Mouse (Mus musculus): Measurements from ENCODE around the gene Usp36.
"Not testable (repeated sequence)": the region's sequence is repeated elsewhere in the genome, so short reads cannot be mapped to it uniquely, and the experiment has no call there.

Gene Usp36

GRCm38 (mm10) chr11:118289999-118290889, at the start of gene Usp36:
TSS of gene Usp36 (minus strand) at chr11:118290244.
- DNase-seq (ENCODE audit: low spot score in 2 of 2) = peak; percentile 100

GRCm38 (mm10) chr11:118337491-118338168, 47.6 kb upstream of the Usp36 start:
- no peak for DNase-seq (ENCODE audit: low spot score in 2 of 2)

- no peak for DNase-seq (ENCODE audit: low spot score in 2 of 2)
These were observed 43.4 kb upstream of the Usp36 start for GRCm38 (mm10) chr11:118333431-118333830.

GRCm38 (mm10) chr11:118332376-118332775, 42.3 kb upstream of the Usp36 start:
- peak; percentile 49 to 57 for DNase-seq (ENCODE audit: low spot score in 2 of 2)

- DNase-seq (ENCODE audit: low spot score in 2 of 2) = no peak
These were observed 40.7 kb upstream of the Usp36 start for GRCm38 (mm10) chr11:118330777-118331176.

- no peak for DNase-seq (ENCODE audit: low spot score in 2 of 2)
These were observed 40.3 kb upstream of the Usp36 start for GRCm38 (mm10) chr11:118330361-118330760.

- no peak for DNase-seq (ENCODE audit: low spot score in 2 of 2)
These were observed 38.9 kb upstream of the Usp36 start for GRCm38 (mm10) chr11:118328947-118329346.

GRCm38 (mm10) chr11:118328511-118328910, 38.5 kb upstream of the Usp36 start:
- no peak for DNase-seq (ENCODE audit: low spot score in 2 of 2)

- peak; percentile 79 to 85 for DNase-seq (ENCODE audit: low spot score in 2 of 2)
These were observed 37.2 kb upstream of the Usp36 start for GRCm38 (mm10) chr11:118326991-118327971.

- DNase-seq (ENCODE audit: low spot score in 2 of 2) = no peak
These were observed 36.4 kb upstream of the Usp36 start for GRCm38 (mm10) chr11:118326491-118326890.

GRCm38 (mm10) chr11:118324541-118324940, 34.5 kb upstream of the Usp36 start:
- DNase-seq (ENCODE audit: low spot score in 2 of 2) = peak; percentile 49 to 64

GRCm38 (mm10) chr11:118323974-118324373, 33.9 kb upstream of the Usp36 start:
- no peak for DNase-seq (ENCODE audit: low spot score in 2 of 2)

GRCm38 (mm10) chr11:118322647-118323046, 32.6 kb upstream of the Usp36 start:
- no peak for DNase-seq (ENCODE audit: low spot score in 2 of 2)

GRCm38 (mm10) chr11:118321971-118322370, 31.9 kb upstream of the Usp36 start:
- DNase-seq (ENCODE audit: low spot score in 2 of 2) = no peak

GRCm38 (mm10) chr11:118321500-118321899, 31.5 kb upstream of the Usp36 start:
- no peak for DNase-seq (ENCODE audit: low spot score in 2 of 2)

- no peak for DNase-seq (ENCODE audit: low spot score in 2 of 2)
These were observed 28.6 kb upstream of the Usp36 start for GRCm38 (mm10) chr11:118318678-118319077.

- DNase-seq (ENCODE audit: low spot score in 2 of 2) = peak in 1 of 2 experiments; percentile 38
These were observed 27.1 kb upstream of the Usp36 start for GRCm38 (mm10) chr11:118317129-118317528.

GRCm38 (mm10) chr11:118316231-118316806, 26.3 kb upstream of the Usp36 start:
- DNase-seq (ENCODE audit: low spot score in 2 of 2) = no peak

GRCm38 (mm10) chr11:118312132-118312723, 22.2 kb upstream of the Usp36 start:
- DNase-seq (ENCODE audit: low spot score in 2 of 2) = no peak

- not testable (repeated sequence) for DNase-seq (ENCODE audit: low spot score in 2 of 2)
These were observed 17.9 kb upstream of the Usp36 start for GRCm38 (mm10) chr11:118307962-118308361.

GRCm38 (mm10) chr11:118303959-118304358, 13.9 kb upstream of the Usp36 start:
- DNase-seq (ENCODE audit: low spot score in 2 of 2) = not testable (repeated sequence)
